Mouse (Mus musculus) regulatory T cell (primary cell): Measurements from ENCODE around the gene Tgtp2.

Source experiments
- in situ Hi-C: fragments of 300-600 bp; cut with MboI, MseI; formaldehyde crosslinking; loops from one replicate; pipeline ENCODE4 v1.15.1; 2025; ENCODE audit warnings: high pct_unique_total_duplicates

Tgtp2 gene

GRCm38 (mm10) chr11:49063713-49064469 is at the start of gene Tgtp2:
Tgtp2 (minus strand) TSS chr11:49064206.
- in situ Hi-C loops, result loop anchor here (5.0 kb wide), 1 partner anchor 72 kb away; the partner anchor contains the start of genes Gm12185 and Tgtp1

GRCm38 (mm10) chr11:49112624-49113219 is 48.7 kb upstream of the Tgtp2 start:
- in situ Hi-C loops, result no loop called here

- in situ Hi-C loops, result no loop called here
These were observed 47.0 kb upstream of the Tgtp2 start for GRCm38 (mm10) chr11:49111000-49111399.

- in situ Hi-C loops, result no loop called here
These were observed 44.8 kb upstream of the Tgtp2 start for GRCm38 (mm10) chr11:49108833-49109232.

- in situ Hi-C loops, result no loop called here
These were observed 43.9 kb upstream of the Tgtp2 start for GRCm38 (mm10) chr11:49107650-49108537.

GRCm38 (mm10) chr11:49105752-49106151 is 41.7 kb upstream of the Tgtp2 start:
- in situ Hi-C loops, result no loop called here

- in situ Hi-C loops, result no loop called here
These were observed 39.2 kb upstream of the Tgtp2 start for GRCm38 (mm10) chr11:49103047-49103693.

- in situ Hi-C loops, result no loop called here
These were observed 37.5 kb upstream of the Tgtp2 start for GRCm38 (mm10) chr11:49101500-49101899.

- in situ Hi-C loops, result no loop called here
These were observed 36.4 kb upstream of the Tgtp2 start for GRCm38 (mm10) chr11:49100409-49100808.

GRCm38 (mm10) chr11:49095367-49095766 is 31.4 kb upstream of the Tgtp2 start:
- in situ Hi-C loops, result loop anchor here (5.0 to 10.0 kb wide), 4 partner anchors 43 to 291 kb away; partner anchors contain the start of genes 9930111J21Rik2, Gm12185, Irgm1 and Rack1

GRCm38 (mm10) chr11:49093861-49094660 is 30.1 kb upstream of the Tgtp2 start:
- in situ Hi-C loops, result loop anchor here (10.0 kb wide), 1 partner anchor 289 kb away; the partner anchor contains the start of gene Rack1

GRCm38 (mm10) chr11:49092786-49093185 is 28.8 kb upstream of the Tgtp2 start:
- in situ Hi-C loops, result loop anchor here (10.0 kb wide), 1 partner anchor 288 kb away; the partner anchor contains the start of gene Rack1

- in situ Hi-C loops, result loop anchor here (10.0 kb wide), 1 partner anchor 287 kb away; the partner anchor contains the start of gene Rack1
These were observed 28.1 kb upstream of the Tgtp2 start for GRCm38 (mm10) chr11:49092053-49092586.

GRCm38 (mm10) chr11:49091171-49091570 is 27.2 kb upstream of the Tgtp2 start:
- in situ Hi-C loops, result loop anchor here (10.0 kb wide), 1 partner anchor 286 kb away; the partner anchor contains the start of gene Rack1

- in situ Hi-C loops, result loop anchor here (10.0 kb wide), 1 partner anchor 286 kb away; the partner anchor contains the start of gene Rack1
These were observed 26.5 kb upstream of the Tgtp2 start for GRCm38 (mm10) chr11:49090551-49090950.

- in situ Hi-C loops, result loop anchor here (10.0 kb wide), 1 partner anchor 285 kb away; the partner anchor contains the start of gene Rack1
These were observed 25.9 kb upstream of the Tgtp2 start for GRCm38 (mm10) chr11:49089735-49090507.

GRCm38 (mm10) chr11:49088990-49089652 is 25.1 kb upstream of the Tgtp2 start:
- in situ Hi-C loops, result no loop called here

- in situ Hi-C loops, result no loop called here
These were observed 24.0 kb upstream of the Tgtp2 start for GRCm38 (mm10) chr11:49087830-49088616.
